8 mouse cellular contexts compared by ENCODE assay signal in genomic region chr12:9584366-9585084, GRCm38 (mm10). TPM values are rescaled to one million over a fixed set of nuclear protein-coding genes. Genes with fewer than 3 reads are reported as not detected.
DNase-seq lines count a peak whose midpoint lies in the region; ATAC-seq lines count a peak whose summit lies in the region.

No protein-coding gene starts in this region.

- H3K27ac ChIP-seq in embryonic facial prominence, embryonic 13.5 days = peak overlapping the region; percentile 57; the same call in 1 of the 2 replicates
- H3K27ac ChIP-seq in heart, embryonic 10.5 days = peak overlapping the region; percentile 78
- peak overlapping the region; percentile 9; the same call in 1 of the 2 replicates for H3K27ac ChIP-seq in lung, embryonic 15.5 days

- peaks cover 51% of the 10 kb centered on the region for H3K4me1 ChIP-seq in embryonic facial prominence, embryonic 13.5 days
- H3K4me1 ChIP-seq in heart, embryonic 10.5 days = peaks cover 23% of the 10 kb centered on the region
- H3K4me1 ChIP-seq in lung, embryonic 15.5 days = peaks cover 26% of the 10 kb centered on the region

- peak overlapping the region; percentile 41 for H3K4me3 ChIP-seq in embryonic facial prominence, embryonic 13.5 days
- peak overlapping the region; percentile 59 for H3K4me3 ChIP-seq in heart, embryonic 10.5 days
- H3K4me3 ChIP-seq in lung, embryonic 15.5 days = peak overlapping the region; percentile 36

- peak; percentile 52 for DNase-seq in right cerebral cortex, postnatal 14 days
- DNase-seq in right cerebral cortex, postnatal 36 days (ENCODE audit: low spot score in 2 of 2) = no peak
- DNase-seq in heart, embryonic 10.5 days (ENCODE audit: low spot score) = peak; percentile 89
- DNase-seq in kidney, adult 8-10 months = peak; percentile 37 to 43
- DNase-seq in retina, postnatal 1 day = peak; percentile 88
- no peak for DNase-seq in spleen, adult 18-20 months

- H3K4me2 ChIP-seq in embryonic facial prominence, embryonic 13.5 days = peak overlapping the region; percentile 66
- H3K4me2 ChIP-seq in lung, embryonic 15.5 days = peak overlapping the region; percentile 62

- H3K9ac ChIP-seq in embryonic facial prominence, embryonic 13.5 days = peak overlapping the region; percentile 63
- H3K9ac ChIP-seq in lung, embryonic 15.5 days = peak overlapping the region; percentile 42

- no peaks in the 10 kb centered on the region for H3K36me3 ChIP-seq in embryonic facial prominence, embryonic 13.5 days
- H3K36me3 ChIP-seq in heart, embryonic 10.5 days = no peaks in the 10 kb centered on the region
- no peaks in the 10 kb centered on the region for H3K36me3 ChIP-seq in lung, embryonic 15.5 days

- peaks cover 51% of the 10 kb centered on the region for H3K27me3 ChIP-seq in embryonic facial prominence, embryonic 13.5 days
- peaks cover 46% of the 10 kb centered on the region for H3K27me3 ChIP-seq in heart, embryonic 10.5 days (ENCODE audit: insufficient read depth, poor library complexity, severe bottlenecking)
- H3K27me3 ChIP-seq in lung, embryonic 15.5 days = peaks cover 30% of the 10 kb centered on the region

- peak; percentile 77 for ATAC-seq in embryonic facial prominence, embryonic 13.5 days (ENCODE audit: insufficient number of reproducible peaks, insufficient read depth, low FRiP score, low TSS enrichment, low read depth)
- peak; percentile 92 for ATAC-seq in lung, embryonic 15.5 days (ENCODE audit: borderline replicate concordance, extremely low read depth, low FRiP score, low TSS enrichment)

- under 1% methylated on average over 23 of the region's 23 CpGs for WGBS in embryonic facial prominence, embryonic 13.5 days
- 2% methylated on average over 23 of the region's 23 CpGs for WGBS in heart, embryonic 10.5 days
- WGBS in lung, embryonic 15.5 days = 2% methylated on average over 23 of the region's 23 CpGs

- no peaks in the 10 kb centered on the region for H3K9me3 ChIP-seq in embryonic facial prominence, embryonic 13.5 days
- no peaks in the 10 kb centered on the region for H3K9me3 ChIP-seq in heart, embryonic 10.5 days
- no peaks in the 10 kb centered on the region for H3K9me3 ChIP-seq in lung, embryonic 15.5 days

RNA-seq across cellular contexts. Expression of gene Osr1, which starts 14.6 kb away (rescaled TPM):
- 165 TPM in 2 replicates for polyA plus RNA-seq in embryonic facial prominence, embryonic 13.5 days (2015; fragmentation: Nextera tagmentation; extraction: Ambion mirVana)
- 2.8 and 14.9 TPM in 2 replicates for polyA plus RNA-seq in heart, embryonic 10.5 days (2016; fragmentation: Nextera tagmentation; extraction: Ambion mirVana)
- polyA plus RNA-seq in lung, embryonic 15.5 days (2015; fragmentation: Nextera tagmentation; extraction: Ambion mirVana) = 19.1 and 19.3 TPM in 2 replicates

Comparison
In these comparisons a context has a peak if more than half of its experiments do, and no peak if none do; other contexts are left out.
1. DNase-seq: peak in right cerebral cortex, postnatal 14 days (single experiment), heart, embryonic 10.5 days (single experiment), kidney, adult 8-10 months (2 of 2) and retina, postnatal 1 day (single experiment); none in right cerebral cortex, postnatal 36 days (0 of 2) and spleen, adult 18-20 months (0 of 2).
2. H3K27ac ChIP-seq: peak in every context shown above with its lines; median percentile 78 in heart, embryonic 10.5 days; 57 in embryonic facial prominence, embryonic 13.5 days; 9 in lung, embryonic 15.5 days.
3. Peak in every context shown above with its lines, with median percentiles within 50 percentile points of each other: H3K4me3 ChIP-seq.